Mouse (Mus musculus): ENCODE data around the gene Trp73. TPM values are rescaled to one million over a fixed set of nuclear protein-coding genes. Genes with fewer than 3 reads are reported as not detected.
A peak's percentile ranks its signal among the peaks of the same experiment; 100 is the strongest.

Trp73 gene
- polyA plus RNA-seq, 1 experiment from 2014 or later, result 2.2 TPM

DNA sequence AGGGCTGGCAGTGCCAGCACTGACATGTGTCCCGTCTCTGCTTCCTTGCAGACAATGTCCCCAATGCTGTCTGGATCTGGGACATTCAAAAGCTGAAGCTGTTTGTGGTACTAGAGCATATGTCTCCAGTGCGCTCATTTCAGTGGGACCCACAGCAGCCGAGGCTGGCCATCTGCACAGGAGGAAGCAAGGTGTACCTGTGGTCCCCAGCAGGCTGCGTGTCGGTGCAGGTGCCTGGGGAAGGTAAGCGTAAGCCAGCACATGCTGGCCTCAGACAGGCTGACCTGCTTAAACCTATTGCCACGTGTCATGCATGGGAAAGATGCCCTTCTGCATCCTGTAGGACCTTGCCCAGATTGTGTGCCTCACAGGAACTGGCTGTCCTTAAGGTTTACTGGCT is 16.0 kb upstream of the Trp73 start:
- Histone ChIP-seq H3K27me3 (ENCODE audit: control insufficient read depth, insufficient read depth, low read length) (no peaks in the 10 kb centered on the region), H3K4me2 (replicated peaks; ENCODE audit: low read depth, low read length) (no peak overlapping the region), H3K36me3 (ENCODE audit: control insufficient read depth, insufficient read depth, low read length) (no peaks in the 10 kb centered on the region), H3K27ac (ENCODE audit: low read depth, low read length) (no peak overlapping the region), H3K9ac (ENCODE audit: low read depth, low read length) (no peak overlapping the region), H3K4me1 (replicated peaks; ENCODE audit: control insufficient read depth, insufficient read depth, low read length) (no peaks in the 10 kb centered on the region), H3K4me3 (ENCODE audit: low read depth, low read length) (no peak overlapping the region), H3K9me3 (ENCODE audit: control insufficient read depth, low read length) (no peaks in the 10 kb centered on the region)
- DNase-seq (ENCODE audit: low spot score) (no peak), ATAC-seq (ENCODE audit: low FRiP score) (no peak)
- WGBS, result 82% methylated on average over 7 of the region's 7 CpGs

DNA sequence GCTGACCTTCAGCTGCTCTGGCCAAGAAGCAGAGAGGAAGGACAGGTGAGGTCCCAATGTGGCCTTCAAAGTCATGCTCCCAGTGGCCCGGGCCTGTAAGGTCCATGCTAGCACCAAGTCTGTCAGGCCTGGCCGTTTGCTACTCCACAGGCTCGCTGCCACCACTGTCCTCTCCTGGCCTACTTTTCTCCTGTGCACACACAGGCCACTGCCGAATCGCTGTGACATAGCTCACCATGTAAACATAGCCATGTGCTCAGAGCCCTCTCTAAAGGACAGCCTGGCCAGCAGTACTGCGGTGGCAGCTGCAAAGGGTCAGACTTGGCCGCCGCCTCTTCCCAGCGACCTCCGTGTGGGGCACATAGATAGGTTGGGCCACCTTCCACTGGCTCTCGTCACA is 14.1 kb upstream of the Trp73 start:
- WGBS, result 71% methylated on average over 11 of the region's 11 CpGs
- Histone ChIP-seq H3K27me3 (ENCODE audit: control insufficient read depth, insufficient read depth, low read length) (no peaks in the 10 kb centered on the region), H3K4me2 (replicated peaks; ENCODE audit: low read depth, low read length) (no peak overlapping the region), H3K36me3 (ENCODE audit: control insufficient read depth, insufficient read depth, low read length) (no peaks in the 10 kb centered on the region), H3K9ac (ENCODE audit: low read depth, low read length) (no peak overlapping the region), H3K9me3 (ENCODE audit: control insufficient read depth, low read length) (no peaks in the 10 kb centered on the region), H3K4me1 (replicated peaks; ENCODE audit: control insufficient read depth, insufficient read depth, low read length) (no peaks in the 10 kb centered on the region), H3K27ac (ENCODE audit: low read depth, low read length) (no peak overlapping the region), H3K4me3 (ENCODE audit: low read depth, low read length) (no peak overlapping the region)
- ATAC-seq (ENCODE audit: low FRiP score) (no peak), DNase-seq (ENCODE audit: low spot score) (no peak)

DNA sequence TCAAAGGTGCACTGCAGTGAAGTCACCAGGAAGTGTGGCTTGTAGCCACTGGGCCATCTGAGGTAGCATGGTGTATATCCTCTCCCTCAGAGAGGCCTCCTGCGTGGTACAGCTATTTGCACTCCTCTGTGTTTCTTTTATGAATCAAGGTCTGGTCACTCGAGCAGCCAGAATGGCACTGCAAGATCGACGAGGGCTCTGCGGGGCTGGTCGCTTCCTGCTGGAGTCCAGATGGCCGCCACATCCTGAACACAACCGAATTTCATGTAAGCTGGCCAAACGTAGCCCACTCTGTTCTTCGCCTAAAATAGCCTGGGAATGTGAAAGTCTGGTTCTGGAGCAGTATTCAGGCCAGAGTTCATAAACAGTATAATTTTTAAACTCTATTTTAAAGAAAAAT is 6.3 kb upstream of the Trp73 start:
- no peak overlapping the region for H3K4me3 ChIP-seq (ENCODE audit: low read depth, low read length)
- H3K4me1 ChIP-seq (replicated peaks; ENCODE audit: control insufficient read depth, insufficient read depth, low read length), result no peaks in the 10 kb centered on the region
- H3K9ac ChIP-seq (ENCODE audit: low read depth, low read length), result no peak overlapping the region
- no peaks in the 10 kb centered on the region for H3K9me3 ChIP-seq (ENCODE audit: control insufficient read depth, low read length)
- WGBS, result 80% methylated on average over 10 of the region's 10 CpGs
- DNase-seq (ENCODE audit: low spot score), result no peak
- no peak for ATAC-seq (ENCODE audit: low FRiP score)
- peaks cover 4% of the 10 kb centered on the region for H3K27me3 ChIP-seq (ENCODE audit: control insufficient read depth, insufficient read depth, low read length)
- H3K36me3 ChIP-seq (ENCODE audit: control insufficient read depth, insufficient read depth, low read length), result no peaks in the 10 kb centered on the region
- H3K4me2 ChIP-seq (replicated peaks; ENCODE audit: low read depth, low read length), result no peak overlapping the region
- H3K27ac ChIP-seq (ENCODE audit: low read depth, low read length), result no peak overlapping the region

DNA sequence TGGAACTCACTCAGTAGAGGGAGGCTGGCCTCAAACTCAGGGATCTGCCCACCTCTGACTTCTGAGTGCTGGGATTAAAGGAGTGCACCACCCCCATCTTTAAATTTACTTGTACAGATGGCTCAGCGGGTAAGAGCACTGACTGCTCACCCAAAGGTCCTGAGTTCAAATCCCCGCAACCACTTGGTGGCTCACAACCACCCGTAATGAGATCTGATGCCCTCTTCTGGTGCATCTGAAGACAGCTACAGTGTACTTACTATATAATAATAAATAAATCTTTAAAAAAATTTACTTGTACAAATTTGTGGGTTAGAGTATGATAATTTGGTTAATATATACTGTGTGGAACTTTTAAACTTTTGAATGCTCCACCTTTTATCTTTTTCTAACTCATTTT is 4.7 kb upstream of the Trp73 start:
- no peak overlapping the region for H3K4me3 ChIP-seq (ENCODE audit: low read depth, low read length)
- no peak for DNase-seq (ENCODE audit: low spot score)
- ATAC-seq (ENCODE audit: low FRiP score), result no peak
- peaks cover 20% of the 10 kb centered on the region for H3K27me3 ChIP-seq (ENCODE audit: control insufficient read depth, insufficient read depth, low read length)
- no peak overlapping the region for H3K9ac ChIP-seq (ENCODE audit: low read depth, low read length)
- peaks cover 7% of the 10 kb centered on the region; the same call in 1 of the 2 replicates for H3K4me1 ChIP-seq (replicated peaks; ENCODE audit: control insufficient read depth, insufficient read depth, low read length)
- no peaks in the 10 kb centered on the region for H3K9me3 ChIP-seq (ENCODE audit: control insufficient read depth, low read length)
- 81% methylated on average over 3 of the region's 3 CpGs for WGBS
- no peaks in the 10 kb centered on the region for H3K36me3 ChIP-seq (ENCODE audit: control insufficient read depth, insufficient read depth, low read length)
- H3K4me2 ChIP-seq (replicated peaks; ENCODE audit: low read depth, low read length), result no peak overlapping the region
- no peak overlapping the region for H3K27ac ChIP-seq (ENCODE audit: low read depth, low read length)

DNA sequence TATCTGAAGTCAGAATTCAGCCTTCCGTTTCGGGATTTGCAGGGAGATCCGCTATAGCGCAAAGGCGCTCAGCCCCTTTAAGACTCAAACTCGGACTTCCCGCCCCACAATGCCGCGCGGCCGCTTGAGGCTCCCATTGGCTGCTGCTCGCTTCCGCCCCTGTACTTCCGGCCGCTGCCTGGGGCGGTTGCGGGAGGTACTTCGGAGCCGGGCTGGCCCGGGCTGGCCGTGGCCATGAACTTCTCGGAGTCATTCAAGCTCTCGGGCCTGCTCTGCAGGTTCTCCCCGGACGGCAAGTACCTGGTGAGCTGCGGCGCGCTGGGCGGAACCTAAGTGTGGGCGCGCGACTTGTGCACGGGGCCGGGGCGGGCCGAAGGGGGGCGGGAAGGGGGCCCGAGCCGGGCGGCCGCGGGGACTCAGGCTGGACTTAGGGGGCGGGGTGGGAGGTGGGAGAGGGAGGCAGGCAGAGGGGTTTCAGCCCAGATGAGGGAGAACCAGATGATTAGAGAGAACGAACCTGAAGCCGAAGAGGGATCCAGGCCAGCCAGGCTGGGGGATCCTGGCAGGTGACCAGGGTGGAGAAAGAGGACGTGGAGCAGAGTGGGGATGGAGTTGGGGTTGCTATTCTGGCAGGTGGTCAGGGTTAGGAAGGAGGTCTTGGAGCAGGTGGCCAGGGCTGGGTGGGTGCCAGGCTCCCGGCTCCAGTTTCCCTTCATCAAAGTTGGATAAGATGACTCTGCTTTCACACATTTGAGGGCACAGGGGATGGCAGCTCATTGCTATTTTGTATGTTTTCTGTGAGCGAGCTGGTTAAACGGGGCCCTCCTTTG is 2.4 kb upstream of the Trp73 start, which contains the start of gene Wrap73:
Gene Wrap73 (plus strand): TSS at position 162 of the 830 bp plus-strand sequence.
- no peaks in the 10 kb centered on the region for H3K36me3 ChIP-seq (ENCODE audit: control insufficient read depth, insufficient read depth, low read length)
- H3K9ac ChIP-seq (ENCODE audit: low read depth, low read length), result peak within 1 kb of the TSS; percentile 62
- H3K9me3 ChIP-seq (ENCODE audit: control insufficient read depth, low read length), result no peaks in the 10 kb centered on the region
- H3K4me3 ChIP-seq (ENCODE audit: low read depth, low read length), result peak within 1 kb of the TSS; percentile 64
- WGBS, result 3% methylated on average over 47 of the region's 49 CpGs
- ATAC-seq (ENCODE audit: low FRiP score) (peak; percentile 92), DNase-seq (ENCODE audit: low spot score) (peak; percentile 95)
- peaks cover 42% of the 10 kb centered on the region for H3K27me3 ChIP-seq (ENCODE audit: control insufficient read depth, insufficient read depth, low read length)
- H3K27ac ChIP-seq (ENCODE audit: low read depth, low read length), result no peak within 1 kb of the TSS
- peak within 1 kb of the TSS; percentile 47 for H3K4me2 ChIP-seq (replicated peaks; ENCODE audit: low read depth, low read length)
- H3K4me1 ChIP-seq (replicated peaks; ENCODE audit: control insufficient read depth, insufficient read depth, low read length), result peaks cover 10% of the 10 kb centered on the region; the same call in 1 of the 2 replicates

DNA sequence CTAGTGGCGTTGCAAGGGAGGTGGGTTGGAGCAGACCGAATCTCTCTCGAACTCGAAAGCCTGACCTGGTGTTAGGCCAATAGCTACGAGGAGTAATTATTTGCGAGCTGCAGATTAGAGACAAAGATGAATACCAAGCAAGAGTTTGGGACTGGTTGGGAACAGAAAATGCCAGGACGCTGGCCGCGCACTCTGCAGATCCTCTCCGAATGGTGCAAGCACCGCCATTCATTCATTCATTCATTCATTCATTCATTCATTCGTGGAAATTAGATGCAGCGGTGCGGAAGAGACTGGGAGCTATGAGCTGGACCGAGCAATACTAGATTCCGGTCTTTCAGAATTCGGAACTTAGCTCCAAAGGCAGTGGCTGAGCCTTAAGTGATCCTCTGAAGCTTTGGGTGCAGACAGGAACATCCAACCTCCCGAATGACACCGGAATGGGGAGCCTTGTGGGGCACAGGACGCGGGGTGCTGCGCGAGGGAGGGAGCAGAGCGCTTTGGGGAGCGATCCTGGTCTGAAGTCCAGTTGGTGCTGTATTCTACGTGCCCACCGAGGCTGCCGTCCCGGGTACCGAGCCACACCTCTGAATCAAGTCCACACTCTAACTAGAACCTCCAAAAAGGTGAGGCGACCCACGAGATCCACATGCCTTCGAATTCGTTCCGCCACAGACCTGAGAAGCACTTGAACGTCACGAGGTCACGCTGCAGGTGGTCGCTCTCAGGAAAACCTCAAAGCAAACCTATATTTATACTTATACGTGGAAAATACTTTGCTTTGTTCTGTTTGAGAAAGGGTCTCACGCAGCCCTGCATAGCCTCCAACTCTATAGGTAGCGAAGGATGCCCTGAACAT is 1.2 kb upstream of the Trp73 start:
- DNase-seq (ENCODE audit: low spot score) (peak; percentile 58), ATAC-seq (ENCODE audit: low FRiP score) (no peak)
- 2% methylated on average over 42 of the region's 42 CpGs for WGBS
- H3K4me3 ChIP-seq (ENCODE audit: low read depth, low read length), result no peak overlapping the region
- H3K9ac ChIP-seq (ENCODE audit: low read depth, low read length), result no peak overlapping the region
- peaks cover 10% of the 10 kb centered on the region; the same call in 1 of the 2 replicates for H3K4me1 ChIP-seq (replicated peaks; ENCODE audit: control insufficient read depth, insufficient read depth, low read length)
- H3K27me3 ChIP-seq (ENCODE audit: control insufficient read depth, insufficient read depth, low read length), result peaks cover 50% of the 10 kb centered on the region
- no peak overlapping the region for H3K4me2 ChIP-seq (replicated peaks; ENCODE audit: low read depth, low read length)
- no peaks in the 10 kb centered on the region for H3K9me3 ChIP-seq (ENCODE audit: control insufficient read depth, low read length)
- no peak overlapping the region for H3K27ac ChIP-seq (ENCODE audit: low read depth, low read length)
- no peaks in the 10 kb centered on the region for H3K36me3 ChIP-seq (ENCODE audit: control insufficient read depth, insufficient read depth, low read length)

DNA sequence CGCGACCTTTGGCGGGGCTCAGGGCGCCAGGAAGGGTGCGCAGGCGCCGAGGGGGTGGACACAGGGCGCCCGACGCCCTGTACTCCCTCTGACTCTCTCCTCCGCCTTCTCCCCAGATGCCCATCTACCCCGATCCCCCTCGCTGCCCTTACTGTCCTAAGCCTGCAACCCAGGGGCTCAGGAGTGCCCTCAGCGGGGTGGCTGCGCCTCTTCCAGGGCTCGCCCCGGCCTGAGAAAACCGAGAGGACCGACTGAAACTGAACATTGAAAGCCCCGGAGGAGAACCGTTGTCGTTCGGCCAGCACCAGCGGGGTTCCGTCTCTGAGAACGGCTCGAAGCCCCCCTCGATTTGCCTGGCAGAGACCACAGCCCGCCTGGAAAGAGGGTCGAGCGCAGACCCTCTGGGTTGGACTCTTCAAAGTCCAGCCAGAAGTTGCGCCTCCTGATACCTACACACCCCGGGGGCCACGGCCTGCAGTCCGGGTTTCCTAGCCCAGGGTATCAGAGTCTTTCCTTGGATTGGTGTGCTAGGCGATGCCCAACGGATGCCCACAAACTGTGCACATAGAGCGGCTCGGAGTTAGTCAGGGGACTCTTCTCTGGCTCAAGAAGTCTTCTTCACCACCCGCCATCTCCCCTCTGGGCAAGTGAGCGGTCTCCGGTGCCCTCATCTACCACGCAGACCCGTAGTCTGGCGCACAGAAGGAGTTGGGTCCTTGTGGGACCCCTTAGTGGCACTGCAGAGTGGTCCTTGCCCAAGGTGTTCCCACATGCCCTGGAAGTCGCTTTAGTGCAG is 403 bp upstream of the Trp73 start:
- ATAC-seq (ENCODE audit: low FRiP score) (no peak), DNase-seq (ENCODE audit: low spot score) (peak; percentile 65)
- Histone ChIP-seq H3K27me3 (ENCODE audit: control insufficient read depth, insufficient read depth, low read length) (peaks cover 50% of the 10 kb centered on the region), H3K27ac (ENCODE audit: low read depth, low read length) (no peak overlapping the region), H3K9me3 (ENCODE audit: control insufficient read depth, low read length) (no peaks in the 10 kb centered on the region), H3K36me3 (ENCODE audit: control insufficient read depth, insufficient read depth, low read length) (no peaks in the 10 kb centered on the region), H3K4me3 (ENCODE audit: low read depth, low read length) (peak overlapping the region; percentile 40), H3K4me1 (replicated peaks; ENCODE audit: control insufficient read depth, insufficient read depth, low read length) (peaks cover 10% of the 10 kb centered on the region; the same call in 1 of the 2 replicates), H3K4me2 (replicated peaks; ENCODE audit: low read depth, low read length) (peak overlapping the region; percentile 84), H3K9ac (ENCODE audit: low read depth, low read length) (peak overlapping the region; percentile 48; the same call in 1 of the 2 replicates)
- WGBS, result 1% methylated on average over 44 of the region's 46 CpGs

DNA sequence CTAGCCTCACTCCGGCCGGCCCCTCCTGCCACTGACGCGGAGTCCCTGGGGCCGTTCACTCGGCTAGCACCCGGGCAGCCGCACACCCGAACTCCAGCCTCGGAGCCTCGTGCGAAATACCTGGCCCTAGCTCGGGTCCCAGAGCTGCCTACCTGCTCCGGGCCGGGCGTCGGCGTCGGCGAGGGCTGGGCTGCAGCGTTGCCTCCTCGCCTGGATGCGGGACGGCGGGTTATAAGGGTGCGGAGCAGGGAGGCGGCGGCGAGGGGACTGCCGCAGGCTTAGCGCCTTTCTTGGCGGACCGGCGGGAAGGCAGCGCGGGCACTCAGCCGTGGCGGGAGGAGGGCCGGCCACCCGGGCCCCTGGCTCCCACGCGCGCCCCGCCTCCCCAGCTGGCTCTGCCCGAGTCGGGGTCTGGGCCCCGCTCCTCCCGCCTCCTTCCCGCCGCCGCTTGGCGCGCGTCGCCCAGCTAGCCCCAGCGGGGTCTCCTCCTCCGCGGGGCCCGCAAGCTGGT is 282 bp downstream of the Trp73 start:
- H3K9ac ChIP-seq (ENCODE audit: low read depth, low read length), result peak overlapping the region; percentile 48; the same call in 1 of the 2 replicates
- peaks cover 50% of the 10 kb centered on the region for H3K27me3 ChIP-seq (ENCODE audit: control insufficient read depth, insufficient read depth, low read length)
- H3K4me3 ChIP-seq (ENCODE audit: low read depth, low read length), result peak overlapping the region; percentile 40
- under 1% methylated on average over 53 of the region's 59 CpGs for WGBS
- ATAC-seq (ENCODE audit: low FRiP score) (no peak), DNase-seq (ENCODE audit: low spot score) (no peak)
- H3K4me1 ChIP-seq (replicated peaks; ENCODE audit: control insufficient read depth, insufficient read depth, low read length), result peaks cover 10% of the 10 kb centered on the region; the same call in 1 of the 2 replicates
- H3K27ac ChIP-seq (ENCODE audit: low read depth, low read length), result no peak overlapping the region
- H3K36me3 ChIP-seq (ENCODE audit: control insufficient read depth, insufficient read depth, low read length), result no peaks in the 10 kb centered on the region
- no peaks in the 10 kb centered on the region for H3K9me3 ChIP-seq (ENCODE audit: control insufficient read depth, low read length)
- peak overlapping the region; percentile 84 for H3K4me2 ChIP-seq (replicated peaks; ENCODE audit: low read depth, low read length)
